Mouse (Mus musculus): ENCODE results near the gene Arid1a.
"Not testable (repeated sequence)": the region's sequence is repeated elsewhere in the genome, so short reads cannot be mapped to it uniquely, and the experiment has no call there.

DNA sequence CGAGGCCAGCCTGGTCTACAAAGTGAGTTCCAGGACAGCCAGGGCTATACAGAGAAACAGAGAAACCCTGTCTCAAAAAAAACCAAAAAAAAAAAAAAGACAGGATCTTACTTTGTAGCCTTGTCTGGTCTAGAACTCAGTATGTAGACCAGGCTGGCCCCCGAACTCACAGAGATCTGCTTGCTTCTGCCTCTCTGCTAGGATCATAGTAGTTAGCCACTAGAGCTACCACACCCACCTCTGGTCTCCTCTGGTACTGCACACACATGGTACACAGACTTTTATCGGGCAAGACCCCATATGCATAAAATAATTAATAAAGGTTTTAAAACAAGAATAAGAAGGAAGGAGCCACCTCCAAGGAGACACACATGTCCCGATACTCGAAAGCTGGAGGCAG lies 102.5 kb downstream of the Arid1a start:
- not testable (repeated sequence) for TF ChIP-seq POLR2A (IDR thresholded peaks at IDR 0.05; ENCODE audit: low read depth, low read length); CTCF (conservative IDR thresholded peaks at IDR 0.05; ENCODE audit: insufficient read depth, insufficient read length, low read depth, low read length)
